Mouse (Mus musculus) bone marrow, adult 2 months (tissue): Measurements from ENCODE around the gene Napb. TPM values are rescaled to one million over a fixed set of nuclear protein-coding genes. Genes with fewer than 3 reads are reported as not detected.

Experiments
- H3K27ac ChIP-seq: fragments of 200-500 bp; 2 replicates; pipeline ENCODE4 v1.5.1; 2012; ENCODE audit warnings: low read depth, mild to moderate bottlenecking, control low read depth, inconsistent platforms, low read length; ENCODE audit not compliant: control insufficient read depth, poor library complexity, insufficient read depth
- H3K4me1 ChIP-seq: fragments of 200-500 bp; 2 replicates; pipeline ENCODE4 v1.6.1; 2011; ENCODE audit warnings: low read length; ENCODE audit not compliant: control insufficient read depth, insufficient read depth
- H3K4me3 ChIP-seq: fragments of 200-500 bp; replicated peaks from 2 replicates; pipeline ENCODE3; 2011; ENCODE audit warnings: mild to moderate bottlenecking, low read depth, low read length, control low read depth; ENCODE audit not compliant: control insufficient read depth
- CTCF ChIP-seq: fragments of 200-500 bp; IDR thresholded peaks from 2 replicates; pipeline ENCODE4 v1.5.1; 2011; ENCODE audit warnings: low read length, control low read depth; ENCODE audit not compliant: control insufficient read depth, insufficient read depth
- POLR2A ChIP-seq: fragments of 200-500 bp; IDR thresholded peaks from 2 replicates; pipeline ENCODE4 v1.6.1; 2011; ENCODE audit warnings: low read depth, mild to moderate bottlenecking, control low read depth, low read length, borderline replicate concordance; ENCODE audit not compliant: control insufficient read depth
- WGBS: fragments of 180-500 bp; shearing (Covaris S2); methylation state at CpG from one replicate; pipeline ENCODE4 v1.1.7; 2018; 5-methylcytosine and 5-hydroxymethylcytosine counted together
- polyA plus RNA-seq: library from polyadenylated mRNA; stranded (reverse); fragments of >200 nt; gene quantifications from 2 replicates; pipeline ENCODE4 v1.2.4, GENCODE M21; 2011; ENCODE audit warnings: low replicate concordance; ENCODE audit not compliant: missing spikeins, insufficient read depth, insufficient read length

Napb gene
- polyA plus RNA-seq, 1 experiment, result 0.70 TPM

DNA sequence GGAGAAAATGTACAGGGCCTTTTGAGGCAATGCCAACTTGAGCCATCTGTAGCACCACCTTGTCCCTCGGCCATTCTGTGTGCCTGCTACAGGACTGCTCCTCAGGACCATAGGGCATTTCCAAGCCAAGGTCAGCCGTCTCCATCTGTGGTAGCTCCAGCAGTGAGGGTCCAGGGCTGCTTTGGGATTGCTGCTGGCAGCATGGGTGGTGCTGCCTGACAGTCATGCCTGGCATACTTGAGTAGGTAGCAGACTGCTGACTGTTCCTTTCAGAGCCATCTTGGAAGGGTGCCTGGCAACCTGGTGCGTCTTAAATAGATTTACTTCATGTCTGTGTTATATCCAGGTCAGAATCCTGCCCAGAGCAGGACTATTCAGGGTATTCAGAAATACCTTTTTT, 10.7 kb upstream of the Napb start:
- Histone ChIP-seq H3K4me1 (no peaks in the 10 kb centered on the region; the same call in 1 of the 2 replicates), H3K4me3 (no peak overlapping the region), H3K27ac (no peak overlapping the region)
- 73% methylated on average over 3 of the region's 3 CpGs for WGBS
- no peak for TF ChIP-seq POLR2A
- TF ChIP-seq CTCF, result no peak

DNA sequence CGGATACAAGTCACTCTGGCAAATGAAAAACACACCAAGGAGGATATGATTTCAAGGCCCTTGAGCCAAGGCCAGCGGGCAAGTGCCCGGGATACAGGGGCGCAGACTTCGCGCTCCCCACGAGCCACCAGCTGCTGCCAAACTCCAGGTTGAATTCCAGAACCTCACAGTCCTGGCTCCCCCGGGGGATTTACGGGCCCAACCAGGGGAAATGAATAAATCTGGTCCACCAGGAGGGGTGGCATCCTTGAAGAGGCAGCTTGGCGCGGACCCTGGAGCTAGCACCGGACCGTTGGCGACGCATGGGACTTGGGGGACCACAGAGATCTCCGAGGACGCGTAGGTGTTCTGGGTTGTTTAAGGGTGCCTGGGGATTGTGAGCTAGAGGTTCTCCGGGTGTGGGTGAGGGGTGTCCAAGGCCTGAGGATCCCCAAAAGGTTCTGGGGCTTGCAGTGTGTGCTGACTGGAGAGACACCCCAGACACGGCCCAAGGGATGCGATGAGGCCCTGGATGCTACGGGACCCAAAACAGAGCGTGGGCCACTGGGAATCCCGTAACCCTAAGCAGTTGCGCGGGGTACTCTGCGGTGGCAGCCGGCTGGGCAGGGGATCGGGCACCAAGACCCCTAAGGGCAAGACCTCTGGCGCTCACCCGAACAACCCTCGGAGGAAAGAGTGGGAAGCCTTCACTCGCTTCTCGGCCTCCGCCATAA, 497 bp downstream of the Napb start:
- TF ChIP-seq CTCF (no peak), POLR2A (no peak)
- H3K4me3 ChIP-seq, result peak overlapping the region; percentile 78
- H3K27ac ChIP-seq, result no peak overlapping the region; the same call in 1 of the 2 replicates
- 3% methylated on average over 35 of the region's 35 CpGs for WGBS
- H3K4me1 ChIP-seq, result no peaks in the 10 kb centered on the region; the same call in 1 of the 2 replicates

- Histone ChIP-seq H3K27ac (no peak overlapping the region), H3K4me3 (no peak overlapping the region), H3K4me1 (no peaks in the 10 kb centered on the region)
- WGBS, result 26% methylated on average over 2 of the region's 2 CpGs
- TF ChIP-seq CTCF, result no peak
- no peak for TF ChIP-seq POLR2A
Measured at GRCm38 (mm10) chr2:148719271-148719995, 12.8 kb downstream of the Napb start.

GRCm38 (mm10) chr2:148717072-148717471, 15.2 kb downstream of the Napb start:
- TF ChIP-seq CTCF (no peak), POLR2A (no peak)

GRCm38 (mm10) chr2:148712326-148712725, 19.9 kb downstream of the Napb start:
- Histone ChIP-seq H3K4me1 (no peaks in the 10 kb centered on the region), H3K4me3 (no peak overlapping the region), H3K27ac (no peak overlapping the region)
- WGBS, result 76% methylated on average over 3 of the region's 3 CpGs
- TF ChIP-seq POLR2A, result no peak
- no peak for TF ChIP-seq CTCF

More at GRCm38 (mm10) chr2:148717072-148717471, 15.2 kb downstream of the Napb start:
- no peaks in the 10 kb centered on the region for H3K4me1 ChIP-seq
- 81% methylated on average over 2 of the region's 2 CpGs for WGBS
- no peak overlapping the region for H3K4me3 ChIP-seq
- H3K27ac ChIP-seq, result no peak overlapping the region

DNA sequence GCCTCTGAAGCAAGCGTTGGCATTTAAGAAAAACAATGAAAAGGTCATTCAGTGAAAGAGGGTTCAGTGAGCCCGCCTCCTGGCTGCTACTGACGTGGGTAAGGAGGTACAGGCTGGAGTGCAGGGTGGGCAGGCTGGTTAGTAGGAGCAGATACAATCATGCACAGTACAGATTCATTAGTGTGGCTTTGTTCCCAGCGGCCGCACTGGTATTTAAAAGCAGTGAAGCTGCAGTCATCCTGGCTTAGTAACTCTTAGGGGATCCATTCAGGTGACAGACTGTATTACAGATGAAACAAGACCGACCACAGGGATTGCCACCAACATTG, 25.1 kb downstream of the Napb start:
- no peaks in the 10 kb centered on the region for H3K4me1 ChIP-seq
- H3K27ac ChIP-seq, result no peak overlapping the region
- no peak overlapping the region for H3K4me3 ChIP-seq
- TF ChIP-seq POLR2A, result no peak
- no peak for TF ChIP-seq CTCF
- WGBS, result 82% methylated on average over 6 of the region's 6 CpGs

DNA sequence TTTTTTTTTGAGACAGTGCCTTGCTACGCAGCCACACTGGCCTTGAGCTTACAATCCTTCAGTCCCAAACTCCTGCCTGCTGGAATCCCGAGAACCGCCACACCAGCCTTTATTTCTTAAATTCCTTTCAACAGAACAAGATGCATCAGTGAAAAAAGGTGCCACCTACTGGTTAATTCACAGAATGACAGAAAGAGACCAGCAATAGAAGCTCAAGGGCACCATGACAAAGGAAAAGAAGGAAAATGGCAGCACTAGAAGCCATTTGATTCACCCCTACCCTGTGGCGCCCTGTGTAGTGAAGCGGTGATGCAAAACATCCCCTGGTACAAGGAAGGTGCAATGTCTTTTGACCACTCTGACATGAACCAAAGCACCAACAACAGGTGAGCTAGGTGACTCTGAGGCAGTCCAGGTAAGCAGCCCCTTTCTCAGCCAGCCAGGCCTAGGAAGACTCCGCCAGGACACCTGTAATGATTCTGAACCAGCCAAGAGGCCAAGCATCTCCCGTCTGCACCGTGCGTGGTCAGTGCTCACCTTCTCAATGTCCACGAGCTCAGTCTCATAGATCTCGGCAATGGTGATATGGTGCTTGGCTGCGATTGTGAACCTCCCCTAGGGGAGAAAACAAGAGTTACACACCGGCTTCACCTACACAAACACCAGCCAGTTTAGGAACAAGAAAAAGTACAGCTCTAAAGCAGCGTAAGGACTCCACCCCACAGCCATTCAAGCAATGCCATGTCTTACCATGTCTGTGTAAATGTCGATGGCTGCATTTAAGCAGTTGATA, 25.7 kb downstream of the Napb start:
- no peak for TF ChIP-seq CTCF
- TF ChIP-seq POLR2A, result no peak
- no peaks in the 10 kb centered on the region for H3K4me1 ChIP-seq
- H3K27ac ChIP-seq, result no peak overlapping the region
- H3K4me3 ChIP-seq, result no peak overlapping the region
- 83% methylated on average over 15 of the region's 15 CpGs for WGBS

DNA sequence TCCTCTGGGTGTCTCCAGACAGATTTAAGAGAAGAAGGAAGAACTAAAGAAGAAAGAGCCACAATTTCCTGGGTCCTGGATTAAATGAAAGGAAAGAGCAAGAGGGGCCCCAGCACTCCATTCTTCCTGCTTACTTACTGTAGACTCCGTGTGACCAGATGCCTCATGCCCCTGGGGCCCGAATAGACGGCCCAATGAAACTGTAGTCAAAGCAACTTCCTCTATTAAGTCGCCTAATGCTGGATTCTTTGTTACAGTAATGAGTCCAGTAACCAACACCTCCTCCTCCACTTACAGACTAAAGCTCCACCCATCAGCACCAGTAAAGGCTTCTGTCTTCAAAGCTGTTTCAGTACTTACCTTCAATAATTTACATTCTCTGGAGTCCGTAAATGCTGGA, 33.7 kb downstream of the Napb start:
- H3K27ac ChIP-seq, result no peak overlapping the region
- WGBS, result 46% methylated on average over 5 of the region's 5 CpGs
- no peaks in the 10 kb centered on the region for H3K4me1 ChIP-seq
- no peak overlapping the region for H3K4me3 ChIP-seq
- no peak for TF ChIP-seq CTCF
- TF ChIP-seq POLR2A, result no peak
